Mouse (Mus musculus) E14TG2a.4 (cell line): ENCODE data around the gene Cr2.

Experiments
- CTCF ChIP-seq: conservative IDR thresholded peaks from 2 replicates; pipeline ENCODE4 v1.5.1; 2014; ENCODE audit warnings: low read length
- NANOG ChIP-seq: IDR thresholded peaks from 2 replicates; pipeline ENCODE4 v1.6.1; 2014; ENCODE audit warnings: borderline replicate concordance, low read length, mixed read lengths

DNA sequence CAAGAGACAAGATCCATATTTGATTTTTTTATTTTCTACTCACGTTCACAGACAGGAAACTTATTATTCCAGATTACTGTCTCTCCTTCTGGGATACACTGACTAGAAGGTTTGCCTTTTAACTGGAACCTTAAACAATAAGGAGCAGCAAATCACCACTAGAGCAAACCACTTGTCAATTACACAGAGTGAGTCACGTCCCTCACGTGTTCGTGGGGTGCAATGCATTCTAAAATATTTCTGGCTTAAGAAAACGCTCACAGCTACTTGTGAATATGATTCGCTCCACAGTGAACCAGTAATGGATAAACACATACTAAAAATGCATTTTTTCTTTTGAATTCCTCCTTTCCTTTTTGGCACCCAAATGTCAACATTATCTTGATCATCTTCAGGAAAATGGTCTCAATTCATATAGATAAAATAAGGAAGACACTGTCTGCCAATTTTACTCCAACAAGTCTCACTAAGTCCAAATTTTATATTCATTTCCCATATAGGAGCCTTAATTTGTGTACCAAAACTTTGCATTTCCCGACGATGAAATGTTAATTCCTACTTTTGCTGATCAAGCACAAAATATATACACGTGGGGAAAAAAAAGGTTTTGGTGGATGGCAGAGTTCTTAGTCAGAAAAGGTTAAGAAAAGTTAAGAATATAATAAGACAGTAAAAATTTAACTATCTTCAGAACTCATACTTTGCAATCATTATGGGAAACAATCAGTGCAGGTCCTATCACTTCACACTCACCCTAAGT, 11.3 kb downstream of the Cr2 start:
- no peak for TF ChIP-seq CTCF
- TF ChIP-seq NANOG: no peak
